In the genomic region with DNA sequence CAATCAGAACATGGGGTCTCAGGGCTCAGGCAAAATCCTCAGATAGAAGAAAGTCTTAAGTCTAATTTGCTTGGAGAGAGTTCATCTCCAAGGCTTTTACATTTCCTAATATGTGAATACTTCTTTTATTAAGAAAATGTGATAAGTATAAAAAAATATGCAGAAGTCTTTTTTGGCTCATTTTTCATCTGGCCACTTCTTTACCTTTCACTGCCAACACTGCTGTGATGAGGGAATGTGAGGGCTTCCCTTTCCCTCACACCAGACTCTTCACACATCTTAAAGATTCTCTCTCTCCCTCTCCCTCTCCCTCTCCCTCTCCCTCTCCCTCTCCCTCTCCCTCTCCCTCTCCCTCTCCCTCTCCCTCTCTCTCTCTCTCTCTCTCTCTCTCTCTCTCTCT, we compare ENCODE assay signal across 22 mouse cellular contexts.
DNase-seq lines count a peak whose midpoint lies in the region; ATAC-seq and TF ChIP-seq lines count a peak whose summit lies in the region.
"Had no signal": no experiment of that assay in that cellular context is flagged by ENCODE, and none has a peak within 500 bp of the region (broad histone marks: within the 10 kb centered on the region; RNA-seq: fewer than 3 reads in every experiment).

No protein-coding gene starts in this region.

- no peaks in the 10 kb centered on the region; the same call in 1 of the 2 replicates for H3K4me1 ChIP-seq in forebrain, embryonic 14.5 days (ENCODE audit: control insufficient read depth, insufficient read depth, low read length)
- H3K4me1 ChIP-seq in forebrain, embryonic 10.5 days: peaks cover 9% of the 10 kb centered on the region
- H3K4me1 ChIP-seq in forebrain, postnatal 0 days (ENCODE audit: insufficient read depth): peaks cover 10% of the 10 kb centered on the region; the same call in 1 of the 2 replicates
- peaks cover 4% of the 10 kb centered on the region for H3K4me1 ChIP-seq in forebrain, embryonic 13.5 days
- peaks cover 10% of the 10 kb centered on the region; the same call in 1 of the 2 replicates for H3K4me1 ChIP-seq in limb, embryonic 13.5 days
- H3K4me1 ChIP-seq in limb, embryonic 10.5 days: peaks cover 9% of the 10 kb centered on the region
- 0 out of 2 replicates have a peak, but pooled peaks cover 5% of the 10 kb centered on the region for H3K4me1 ChIP-seq in limb, embryonic 14.5 days (ENCODE audit: control insufficient read depth, insufficient read depth, low read length)
- H3K4me1 ChIP-seq: embryonic facial prominence, embryonic 15.5 days had no signal

- no peak for ATAC-seq in forebrain, embryonic 14.5 days
- ATAC-seq in forebrain, postnatal 0 days: no peak
- ATAC-seq in forebrain, embryonic 13.5 days: no peak
- ATAC-seq in limb, embryonic 13.5 days (ENCODE audit: low FRiP score, low read depth): no peak
- ATAC-seq in limb, embryonic 14.5 days (ENCODE audit: low FRiP score, low read depth): no peak
- ATAC-seq: Patski had no signal

- no peak for TF ChIP-seq CTCF in forebrain, postnatal 0 days (IDR thresholded peaks at IDR 0.05; ENCODE audit: low read depth)

- no peaks in the 10 kb centered on the region for H3K27me3 ChIP-seq in forebrain, embryonic 14.5 days (replicated peaks; ENCODE audit: control insufficient read depth, insufficient read depth, low read length)
- 0 out of 2 replicates have a peak, but pooled peaks cover 8% of the 10 kb centered on the region for H3K27me3 ChIP-seq in forebrain, embryonic 10.5 days (ENCODE audit: poor library complexity, severe bottlenecking)
- no peaks in the 10 kb centered on the region for H3K27me3 ChIP-seq in forebrain, postnatal 0 days (ENCODE audit: insufficient read depth, low read length)
- no peaks in the 10 kb centered on the region for H3K27me3 ChIP-seq in forebrain, embryonic 13.5 days
- H3K27me3 ChIP-seq in limb, embryonic 13.5 days: no peaks in the 10 kb centered on the region
- H3K27me3 ChIP-seq in limb, embryonic 10.5 days (ENCODE audit: low read depth, poor library complexity, severe bottlenecking): no peaks in the 10 kb centered on the region
- no peaks in the 10 kb centered on the region for H3K27me3 ChIP-seq in limb, embryonic 14.5 days (ENCODE audit: control insufficient read depth, insufficient read depth, low read length)
- H3K27me3 ChIP-seq: CH12.LX; embryonic facial prominence, embryonic 15.5 days; heart, embryonic 12.5 days; hindbrain, embryonic 12.5 days; hindbrain, embryonic 15.5 days; kidney, embryonic 15.5 days had no signal

- no peak overlapping the region for H3K4me3 ChIP-seq in forebrain, embryonic 14.5 days (ENCODE audit: low read depth, low read length)
- no peak overlapping the region for H3K4me3 ChIP-seq in forebrain, embryonic 10.5 days
- H3K4me3 ChIP-seq in forebrain, postnatal 0 days (ENCODE audit: low read depth, low read length): no peak overlapping the region
- no peak overlapping the region for H3K4me3 ChIP-seq in forebrain, embryonic 13.5 days
- H3K4me3 ChIP-seq in limb, embryonic 13.5 days: no peak overlapping the region
- H3K4me3 ChIP-seq in limb, embryonic 10.5 days: no peak overlapping the region
- no peak overlapping the region for H3K4me3 ChIP-seq in limb, embryonic 14.5 days (replicated peaks; ENCODE audit: low read length)
- H3K4me3 ChIP-seq: embryonic facial prominence, embryonic 15.5 days; hindbrain, embryonic 12.5 days; hindbrain, embryonic 15.5 days had no signal

- peak; percentile 56 for DNase-seq in forebrain, embryonic 14.5 days (ENCODE audit: low spot score)
- no peak for DNase-seq in forebrain, embryonic 10.5 days (ENCODE audit: extremely low spot score, low spot score)
- peak; percentile 58 for DNase-seq in forebrain, postnatal 0 days
- no peak for DNase-seq in limb, embryonic 10.5 days (ENCODE audit: low spot score)
- peak; percentile 2 for DNase-seq in limb, embryonic 14.5 days (ENCODE audit: low spot score)
- DNase-seq in adrenal gland, adult 18-20 months (ENCODE audit: low spot score in 2 of 2): no peak
- DNase-seq: B cell, adult 2 months; cerebellum, adult 11 months; cerebellum, adult 2 months; cerebellum, adult 9-11 months; gastrocnemius, postnatal 10 days; gastrocnemius, postnatal 36 days had no signal

- H3K27ac ChIP-seq in forebrain, embryonic 14.5 days (ENCODE audit: low read depth, low read length): no peak overlapping the region
- no peak overlapping the region for H3K27ac ChIP-seq in forebrain, embryonic 10.5 days
- no peak overlapping the region for H3K27ac ChIP-seq in forebrain, postnatal 0 days (ENCODE audit: low read depth, low read length)
- H3K27ac ChIP-seq in forebrain, embryonic 13.5 days: no peak overlapping the region
- H3K27ac ChIP-seq in limb, embryonic 13.5 days: no peak overlapping the region
- no peak overlapping the region for H3K27ac ChIP-seq in limb, embryonic 10.5 days
- H3K27ac ChIP-seq in limb, embryonic 14.5 days (replicated peaks; ENCODE audit: low read depth, low read length): no peak overlapping the region
- H3K27ac ChIP-seq: embryonic facial prominence, embryonic 15.5 days; hindbrain, embryonic 12.5 days; hindbrain, embryonic 15.5 days; kidney, embryonic 15.5 days had no signal

- no peaks in the 10 kb centered on the region for H3K36me3 ChIP-seq in forebrain, embryonic 14.5 days (ENCODE audit: control insufficient read depth, insufficient read depth, low read length)
- H3K36me3 ChIP-seq in forebrain, embryonic 10.5 days (replicated peaks): no peaks in the 10 kb centered on the region
- no peaks in the 10 kb centered on the region for H3K36me3 ChIP-seq in forebrain, postnatal 0 days (ENCODE audit: insufficient read depth)
- no peaks in the 10 kb centered on the region for H3K36me3 ChIP-seq in forebrain, embryonic 13.5 days (ENCODE audit: poor library complexity, severe bottlenecking)
- no peaks in the 10 kb centered on the region for H3K36me3 ChIP-seq in limb, embryonic 13.5 days
- no peaks in the 10 kb centered on the region for H3K36me3 ChIP-seq in limb, embryonic 10.5 days
- H3K36me3 ChIP-seq in limb, embryonic 14.5 days (ENCODE audit: control insufficient read depth, insufficient read depth, low read length): no peaks in the 10 kb centered on the region
- H3K36me3 ChIP-seq: embryonic facial prominence, embryonic 15.5 days; G1E; heart, embryonic 12.5 days; hindbrain, embryonic 12.5 days; hindbrain, embryonic 15.5 days; kidney, embryonic 15.5 days had no signal

- H3K9me3 ChIP-seq in forebrain, embryonic 14.5 days (replicated peaks; ENCODE audit: control insufficient read depth, low read length): no peaks in the 10 kb centered on the region
- no peaks in the 10 kb centered on the region for H3K9me3 ChIP-seq in forebrain, embryonic 10.5 days
- H3K9me3 ChIP-seq in forebrain, postnatal 0 days (ENCODE audit: low read length): no peaks in the 10 kb centered on the region
- no peaks in the 10 kb centered on the region; the same call in 1 of the 2 replicates for H3K9me3 ChIP-seq in forebrain, embryonic 13.5 days (replicated peaks)
- 0 out of 2 replicates have a peak, but pooled peaks cover 5% of the 10 kb centered on the region for H3K9me3 ChIP-seq in limb, embryonic 13.5 days
- no peaks in the 10 kb centered on the region for H3K9me3 ChIP-seq in limb, embryonic 10.5 days (replicated peaks)
- no peaks in the 10 kb centered on the region for H3K9me3 ChIP-seq in limb, embryonic 14.5 days (ENCODE audit: control insufficient read depth, low read length)
- H3K9me3 ChIP-seq: embryonic facial prominence, embryonic 15.5 days; hindbrain, embryonic 12.5 days; hindbrain, embryonic 15.5 days; kidney, embryonic 15.5 days had no signal

- no peak for TF ChIP-seq POLR2A in limb, embryonic 14.5 days (IDR thresholded peaks at IDR 0.05; ENCODE audit: borderline replicate concordance, extremely low read depth, insufficient read depth, insufficient read length)

- H3K4me2 ChIP-seq in forebrain, embryonic 14.5 days (ENCODE audit: low read length): no peak overlapping the region
- H3K4me2 ChIP-seq in forebrain, postnatal 0 days (ENCODE audit: low read depth): no peak overlapping the region
- H3K4me2 ChIP-seq in forebrain, embryonic 13.5 days: no peak overlapping the region
- peak overlapping the region; percentile 48; the same call in 1 of the 2 replicates for H3K4me2 ChIP-seq in limb, embryonic 13.5 days (replicated peaks)
- H3K4me2 ChIP-seq in limb, embryonic 14.5 days (replicated peaks; ENCODE audit: low read depth, low read length, severe bottlenecking): no peak overlapping the region

- H3K9ac ChIP-seq in forebrain, embryonic 14.5 days (ENCODE audit: low read length): no peak overlapping the region
- no peak overlapping the region for H3K9ac ChIP-seq in forebrain, postnatal 0 days
- H3K9ac ChIP-seq in forebrain, embryonic 13.5 days: no peak overlapping the region
- no peak overlapping the region for H3K9ac ChIP-seq in limb, embryonic 13.5 days
- H3K9ac ChIP-seq in limb, embryonic 14.5 days (ENCODE audit: low read depth, low read length, severe bottlenecking): no peak overlapping the region
- H3K9ac ChIP-seq: embryonic facial prominence, embryonic 15.5 days; heart, embryonic 12.5 days; hindbrain, embryonic 12.5 days; hindbrain, embryonic 15.5 days; kidney, embryonic 15.5 days had no signal

Comparison
In these comparisons a context has a peak if more than half of its experiments do, and no peak if none do; other contexts are left out.
1. DNase-seq: peak in forebrain, embryonic 14.5 days (single experiment), forebrain, postnatal 0 days (single experiment) and limb, embryonic 14.5 days (single experiment); none in forebrain, embryonic 10.5 days (single experiment), limb, embryonic 10.5 days (single experiment) and adrenal gland, adult 18-20 months (0 of 2).